Mouse (Mus musculus) kidney, adult 8-10 months (tissue): Measurements from ENCODE around the gene Man2c1.

Source experiments
- DNase-seq, 2 experiments: peaks; one replicate each; pipeline ENCODE4 v3.0.0; 2022

The Man2c1 gene

GRCm38 (mm10) chr9:57158013-57158470, 27.6 kb downstream of the Man2c1 start, which contains the start of gene Commd4:
Gene Commd4, minus strand, starts transcription at chr9:57158331.
- peak; percentile 93 to 94 for DNase-seq

GRCm38 (mm10) chr9:57158506-57158905, 28.0 kb downstream of the Man2c1 start:
- no peak for DNase-seq

GRCm38 (mm10) chr9:57162496-57162895, 32.0 kb downstream of the Man2c1 start:
- DNase-seq = peak in 1 of 2 experiments; percentile 35

GRCm38 (mm10) chr9:57163137-57163536, 32.6 kb downstream of the Man2c1 start:
- no peak for DNase-seq

GRCm38 (mm10) chr9:57166173-57166572, 35.7 kb downstream of the Man2c1 start:
- no peak for DNase-seq

GRCm38 (mm10) chr9:57168411-57168810, 37.9 kb downstream of the Man2c1 start:
- DNase-seq = no peak
